Mouse (Mus musculus) telencephalon, adult 2 months (tissue): ENCODE results near the gene Ecel1.

Experiments used
- DNase-seq: peaks from one replicate; pipeline ENCODE4 v3.0.0-alpha.2; 2011; ENCODE audit warnings: low read depth, low spot score

The Ecel1 gene

DNA sequence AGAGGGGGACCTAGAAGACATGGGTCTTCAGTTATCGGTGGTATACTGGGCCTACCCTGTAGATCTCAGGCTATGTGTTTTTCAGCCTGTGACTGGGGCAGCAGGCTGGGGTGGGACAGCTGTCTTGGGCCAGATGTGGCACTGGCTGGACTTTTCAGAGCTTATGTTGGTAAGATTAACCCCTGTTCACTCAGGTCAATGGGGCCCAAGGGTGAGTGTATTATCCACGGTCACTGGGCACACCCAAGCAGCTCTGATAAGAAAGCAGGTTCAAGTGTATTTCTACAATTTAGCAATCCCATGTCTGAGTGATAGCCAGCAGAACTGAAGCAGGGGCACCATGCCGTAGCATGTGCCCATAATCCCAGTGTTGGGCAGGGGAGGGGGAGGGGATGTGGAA lies 54.2 kb downstream of the Ecel1 start:
- DNase-seq, result no peak

DNA sequence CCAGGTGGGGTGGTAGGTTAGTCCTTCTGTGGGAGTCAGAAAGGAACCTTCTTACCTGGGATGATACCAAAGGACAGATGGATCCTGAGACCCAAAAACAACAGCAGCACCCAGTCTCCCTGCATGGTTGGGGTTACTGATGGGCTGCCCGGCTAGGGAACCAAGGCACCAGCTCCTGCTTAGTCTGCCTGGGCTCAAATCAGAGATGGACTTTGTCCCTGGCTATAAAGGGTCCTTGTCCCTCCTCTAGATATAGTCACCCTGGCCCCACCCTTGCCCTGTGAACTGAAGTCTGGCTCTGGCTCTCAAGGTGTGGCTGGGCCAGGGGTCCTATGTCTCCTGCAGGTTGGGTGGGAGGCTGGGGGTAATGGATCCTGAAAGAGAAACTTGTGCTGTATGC lies 54.9 kb downstream of the Ecel1 start, which contains the start of gene Alpi:
Gene Alpi (minus strand): TSS at position 196 of the 400 bp plus-strand sequence.
- no peak for DNase-seq

DNA sequence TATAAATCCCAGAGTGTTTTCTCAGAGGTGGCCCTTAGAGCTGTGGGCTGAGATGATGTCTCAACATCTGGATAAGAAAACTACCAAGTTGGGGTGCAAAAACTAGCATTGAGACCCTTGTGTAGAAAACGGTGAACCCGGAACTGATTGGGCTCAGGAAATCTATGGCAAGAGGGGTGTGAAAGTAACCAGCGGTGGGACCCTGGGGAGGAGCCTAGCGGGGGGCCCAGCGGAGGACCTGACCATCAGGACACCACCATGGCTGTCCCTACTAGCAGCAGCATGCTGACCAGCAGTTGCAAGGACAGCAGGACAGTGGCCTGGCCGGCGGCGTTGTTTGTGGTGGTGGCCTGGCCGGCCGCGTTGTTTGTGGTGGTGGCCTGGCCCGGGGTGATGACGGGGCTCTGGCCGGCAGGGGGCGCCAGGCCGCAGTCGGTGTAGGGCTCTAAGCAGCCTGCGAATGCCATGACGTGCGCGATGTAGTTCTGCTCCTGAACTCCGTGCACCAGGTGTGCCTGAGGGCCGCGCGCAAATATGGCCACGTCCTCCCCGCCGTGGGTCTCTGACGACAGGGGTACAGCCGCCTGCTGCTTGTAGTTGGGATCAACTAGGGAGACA lies 57.9 kb downstream of the Ecel1 start:
- no peak for DNase-seq
